Mouse (Mus musculus): ENCODE measurements around the gene Ugt1a8. TPM values are rescaled to one million over a fixed set of nuclear protein-coding genes. Genes with fewer than 3 reads are reported as not detected.

Gene Ugt1a8
- total RNA-seq, 2 experiments from 2014 or later = not detected

DNA sequence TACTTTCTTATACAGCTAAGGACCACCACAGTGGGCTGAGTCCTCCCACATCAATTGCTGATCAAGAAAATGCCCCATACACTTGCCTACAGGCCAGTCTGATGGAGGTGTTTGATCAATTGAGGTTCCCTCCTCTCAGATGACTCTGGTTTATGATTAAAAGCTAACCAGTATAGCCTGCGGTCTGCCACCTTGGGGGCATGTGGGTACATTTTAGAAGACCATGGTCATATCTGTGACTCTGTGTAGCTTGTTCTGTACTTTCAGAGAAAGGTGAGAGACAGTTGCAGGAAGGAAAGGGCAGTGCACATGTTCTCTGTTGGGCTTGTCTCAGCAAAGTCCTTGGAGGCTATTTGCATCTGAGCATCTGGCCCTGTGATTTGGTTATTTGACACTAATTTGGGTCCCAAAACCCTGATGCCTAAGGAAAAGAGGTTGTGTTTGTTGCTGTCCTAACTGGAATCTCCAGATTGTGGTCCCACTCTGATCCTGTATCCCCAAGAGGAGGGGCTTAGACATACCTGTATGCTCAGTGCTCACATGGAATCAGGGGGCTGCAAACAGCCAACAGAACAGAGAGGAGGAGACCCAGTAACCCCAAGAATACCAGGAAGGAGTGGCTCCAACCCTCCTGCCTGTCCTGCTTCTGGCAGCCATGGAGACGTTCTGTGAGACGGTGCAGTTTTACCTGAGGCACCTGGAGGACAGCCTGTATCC lies 145.2 kb downstream of the Ugt1a8 start:
- intact Hi-C loops (cut with DNase I) = no loop called here
- DNase-seq = no peak

DNA sequence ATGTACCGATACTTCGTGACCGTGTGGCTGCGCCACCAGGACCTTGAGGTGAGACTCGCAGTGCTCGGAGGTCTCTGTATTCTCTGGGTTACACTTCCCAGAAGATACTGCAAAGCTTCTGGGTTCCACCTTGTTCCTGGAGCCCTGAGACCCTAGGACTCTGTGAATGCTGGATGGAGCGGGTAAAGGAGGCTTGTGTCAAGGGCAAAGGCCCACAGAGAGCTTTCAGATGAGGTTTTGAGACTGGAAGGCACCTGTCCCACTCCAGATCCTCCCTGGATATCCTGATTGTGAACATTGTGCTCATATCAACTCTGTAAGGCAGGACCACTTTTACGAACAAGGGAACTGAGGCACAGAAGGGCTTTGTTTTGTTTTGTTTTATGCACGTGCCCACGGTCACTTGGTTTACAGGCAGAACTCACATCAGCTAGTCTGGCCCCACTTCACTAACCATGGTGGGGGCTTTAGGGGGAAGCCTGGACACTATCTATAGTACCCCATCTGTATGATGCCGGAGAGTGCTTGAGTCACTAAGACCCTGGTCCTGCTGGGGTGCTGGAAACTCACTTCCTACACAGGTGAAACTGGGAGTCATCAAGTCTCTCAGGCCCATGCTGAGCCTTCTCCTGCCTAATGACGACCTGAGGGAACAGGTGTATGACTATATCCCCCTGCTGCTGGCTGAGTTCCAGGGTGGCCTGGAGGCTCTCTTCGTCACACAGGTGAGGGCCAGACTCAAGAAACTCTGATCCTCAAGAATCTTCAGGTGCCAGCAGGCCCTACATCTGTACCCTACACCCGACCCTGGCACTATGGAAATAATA lies 146.0 kb downstream of the Ugt1a8 start:
- intact Hi-C loops (cut with DNase I) = no loop called here
- no peak for DNase-seq

DNA sequence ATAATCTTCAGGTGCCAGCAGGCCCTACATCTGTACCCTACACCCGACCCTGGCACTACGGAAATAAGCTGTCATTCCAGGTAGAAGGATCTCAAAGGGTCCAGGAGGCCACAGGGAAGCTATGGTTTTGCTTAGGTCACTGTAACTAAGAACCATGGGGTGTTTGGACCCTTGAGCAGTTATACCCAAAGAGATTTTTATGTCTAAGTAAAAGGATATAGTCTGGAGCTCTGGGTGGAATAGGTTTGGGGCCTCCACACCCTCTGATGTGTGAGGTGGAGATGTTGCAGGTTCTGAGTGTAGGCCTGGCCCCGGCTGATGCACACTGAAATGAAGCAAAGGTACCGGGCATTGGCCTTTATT lies 146.6 kb downstream of the Ugt1a8 start:
- intact Hi-C loops (cut with DNase I) = no loop called here
- no peak for DNase-seq

DNA sequence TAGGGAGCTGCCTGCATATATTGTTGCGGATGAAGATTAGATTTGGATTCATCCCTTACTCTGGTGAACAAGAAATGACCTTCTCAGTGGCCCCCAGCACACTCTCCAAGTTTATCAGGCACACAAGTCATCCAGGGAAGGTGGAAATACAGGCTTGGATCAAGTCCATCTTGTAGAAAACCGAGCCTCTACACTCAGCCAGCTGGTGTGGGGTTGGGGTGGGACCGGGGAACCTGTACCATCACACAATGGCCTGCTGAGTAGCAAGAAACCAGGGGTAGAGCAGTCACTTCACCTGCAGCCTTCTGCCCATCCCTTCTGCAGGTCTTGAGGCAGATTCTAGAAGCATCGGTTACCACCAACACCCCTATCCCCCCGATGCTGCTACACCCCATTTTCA lies 147.0 kb downstream of the Ugt1a8 start:
- DNase-seq = no peak
- intact Hi-C loops (cut with DNase I) = no loop called here

DNA sequence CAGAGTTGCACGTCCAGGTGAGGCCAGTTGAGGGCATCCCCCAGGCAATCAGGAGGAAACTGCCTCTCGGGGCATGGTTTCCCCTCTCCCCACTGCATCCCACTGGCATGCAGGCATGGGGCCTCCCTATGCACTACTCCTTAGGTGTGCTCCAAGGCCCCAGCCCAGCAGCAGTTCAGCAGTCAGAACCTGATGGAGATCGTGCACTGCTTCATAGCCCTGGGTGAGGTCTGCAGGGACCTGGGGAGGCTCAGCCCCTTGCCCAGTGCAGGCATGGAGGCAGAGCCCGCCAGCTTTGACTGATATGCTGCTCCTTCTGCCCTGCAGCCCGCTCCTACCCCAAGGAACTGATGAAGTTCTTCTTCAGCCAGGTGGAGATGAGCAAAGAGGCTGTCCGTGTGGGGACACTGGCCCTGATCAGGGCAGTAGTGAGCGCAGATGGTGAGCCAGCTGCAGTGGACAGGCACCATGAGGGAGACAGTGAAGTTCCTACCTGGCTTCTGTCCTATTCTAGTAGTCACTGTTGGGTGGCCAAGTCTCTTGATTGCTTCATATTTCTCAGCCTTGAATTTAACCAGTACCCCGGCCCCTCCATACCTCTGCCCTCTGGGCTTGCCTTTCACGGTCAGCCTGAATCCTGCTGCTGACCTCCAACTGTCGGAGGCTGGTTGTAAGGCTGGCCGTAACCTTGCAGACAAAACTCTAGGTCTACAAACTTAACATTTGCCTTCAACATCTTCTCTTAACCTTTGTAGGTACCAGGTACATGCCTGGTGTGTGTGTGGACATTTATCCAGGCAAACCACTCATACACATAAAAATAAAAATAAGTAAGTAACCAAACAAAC lies 147.7 kb downstream of the Ugt1a8 start:
- intact Hi-C loops (cut with DNase I) = no loop called here

DNA sequence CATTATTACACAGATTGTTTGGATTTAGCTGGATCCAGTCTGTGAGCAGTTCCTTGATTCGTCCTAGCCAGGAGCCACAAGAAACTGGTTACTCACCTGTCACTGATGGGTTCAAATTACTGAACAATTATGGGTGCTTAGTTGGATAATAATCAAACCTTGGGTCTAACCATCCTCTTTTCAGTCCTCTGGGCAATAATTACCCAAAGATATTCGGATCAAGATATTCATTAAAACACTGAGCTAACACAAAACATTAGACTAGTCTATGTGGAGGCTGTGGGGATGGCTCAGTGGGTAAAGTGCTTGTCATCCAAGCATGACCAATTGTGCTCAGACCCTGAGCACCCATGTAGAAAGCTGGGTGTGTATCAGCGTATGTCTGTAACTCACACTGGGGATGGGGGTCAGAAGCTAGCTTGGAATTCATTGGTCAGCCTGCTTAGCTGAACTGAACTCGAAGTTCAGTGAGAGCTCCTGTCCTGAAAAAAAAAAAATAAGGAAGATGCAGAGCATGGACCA lies 148.3 kb downstream of the Ugt1a8 start:
- intact Hi-C loops (cut with DNase I) = no loop called here
- DNase-seq = no peak

More for the DNA sequence above, 147.7 kb downstream of the Ugt1a8 start:
- DNase-seq = no peak

DNA sequence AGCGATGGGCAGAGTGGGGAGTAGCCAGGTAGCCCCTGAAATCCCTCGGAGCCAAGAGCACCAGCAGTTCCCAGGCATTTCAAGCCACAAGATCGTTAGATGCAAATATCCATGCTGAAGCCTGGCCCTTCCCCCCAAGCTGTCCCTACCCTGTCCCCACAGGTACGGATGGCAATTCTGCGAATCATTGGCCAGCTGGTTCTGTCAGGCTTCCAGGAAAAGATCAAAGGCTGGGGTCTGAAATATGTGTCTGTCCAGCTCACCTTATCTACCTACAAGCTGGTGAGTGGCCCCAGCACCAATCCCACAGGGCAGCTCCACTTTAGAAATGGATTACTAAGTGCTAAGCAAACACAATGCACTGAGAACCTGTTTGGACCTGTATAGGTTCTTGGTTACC lies 149.7 kb downstream of the Ugt1a8 start:
- no peak for DNase-seq
- intact Hi-C loops (cut with DNase I) = no loop called here

DNA sequence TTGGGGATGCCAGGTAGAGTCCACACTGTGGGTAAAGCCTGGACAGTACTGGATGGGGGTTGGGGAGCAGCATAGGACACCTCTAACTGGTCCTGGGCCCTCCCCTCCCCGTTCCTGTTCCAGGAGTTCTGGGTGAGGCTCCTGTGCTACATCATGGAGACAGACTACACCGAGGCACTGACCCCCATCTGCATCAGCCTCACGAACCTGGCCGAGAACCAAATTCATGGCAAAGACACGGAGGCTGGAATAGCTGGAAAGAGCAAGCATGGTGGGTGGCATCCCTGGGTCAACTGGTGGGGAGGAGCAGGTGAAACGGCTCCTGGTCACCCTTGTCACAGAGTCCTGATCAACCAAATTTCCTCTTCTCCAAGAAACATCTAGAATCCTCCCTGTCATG lies 151.2 kb downstream of the Ugt1a8 start:
- intact Hi-C loops (cut with DNase I) = no loop called here
- DNase-seq = no peak

DNA sequence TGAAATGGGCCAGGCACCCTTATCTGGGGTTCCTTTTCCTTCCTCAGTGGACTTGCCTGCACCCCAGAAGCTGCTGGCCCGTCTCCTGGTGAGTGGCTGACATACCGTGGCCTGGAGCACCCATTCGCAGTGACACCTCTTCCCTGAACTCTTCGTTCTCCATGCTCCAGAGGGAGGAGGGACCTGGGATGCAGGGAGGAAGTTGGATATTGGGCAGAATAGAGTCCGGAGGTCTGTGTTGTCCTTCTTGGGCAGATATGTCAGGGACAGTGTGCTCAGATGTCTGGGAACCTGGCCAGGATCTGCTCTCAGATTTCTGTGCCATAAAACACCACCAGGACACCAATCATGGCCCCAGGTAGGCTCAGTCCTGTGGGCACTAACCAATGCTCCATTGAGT lies 152.5 kb downstream of the Ugt1a8 start:
- intact Hi-C loops (cut with DNase I) = no loop called here
- DNase-seq = no peak

DNA sequence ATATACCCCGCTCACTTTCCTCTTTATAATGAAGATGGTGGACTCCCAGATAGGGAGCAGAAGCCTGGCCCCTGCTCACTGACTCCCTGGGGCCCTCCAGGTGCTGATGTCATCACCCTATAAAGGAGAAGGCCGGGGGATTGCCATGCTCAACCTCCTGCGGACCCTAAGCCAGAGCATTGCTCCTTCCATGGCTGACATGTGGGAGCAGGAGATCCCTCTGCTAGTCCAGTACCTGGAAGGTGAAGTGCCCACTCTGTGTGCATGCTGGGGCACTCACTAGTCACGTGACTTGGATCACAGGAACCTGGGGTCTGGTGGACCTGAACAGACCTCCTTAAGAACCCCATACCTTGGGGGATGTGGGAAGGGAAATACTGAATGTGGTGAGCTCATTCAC lies 153.0 kb downstream of the Ugt1a8 start:
- intact Hi-C loops (cut with DNase I) = no loop called here
- DNase-seq = no peak

DNA sequence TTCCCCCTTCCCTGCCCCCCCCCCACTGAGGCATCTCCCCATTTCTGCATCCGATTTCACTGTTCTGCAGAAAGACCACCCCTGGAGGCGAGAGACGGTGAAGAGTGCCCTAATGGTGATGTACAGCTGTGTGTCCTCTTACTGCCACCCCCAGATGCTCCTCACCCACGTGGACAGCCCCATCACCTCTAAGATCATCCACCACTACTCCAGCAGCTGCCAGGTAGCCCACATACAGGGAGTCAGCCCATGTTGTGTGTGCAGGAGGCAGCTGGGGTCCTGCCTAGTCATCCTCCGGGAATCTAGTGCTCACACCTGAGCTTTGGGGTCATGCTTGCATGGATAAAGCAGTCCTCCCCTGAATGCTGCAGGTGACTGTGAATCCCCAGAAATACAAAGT lies 156.2 kb downstream of the Ugt1a8 start:
- no peak for DNase-seq
- intact Hi-C loops (cut with DNase I) = no loop called here

DNA sequence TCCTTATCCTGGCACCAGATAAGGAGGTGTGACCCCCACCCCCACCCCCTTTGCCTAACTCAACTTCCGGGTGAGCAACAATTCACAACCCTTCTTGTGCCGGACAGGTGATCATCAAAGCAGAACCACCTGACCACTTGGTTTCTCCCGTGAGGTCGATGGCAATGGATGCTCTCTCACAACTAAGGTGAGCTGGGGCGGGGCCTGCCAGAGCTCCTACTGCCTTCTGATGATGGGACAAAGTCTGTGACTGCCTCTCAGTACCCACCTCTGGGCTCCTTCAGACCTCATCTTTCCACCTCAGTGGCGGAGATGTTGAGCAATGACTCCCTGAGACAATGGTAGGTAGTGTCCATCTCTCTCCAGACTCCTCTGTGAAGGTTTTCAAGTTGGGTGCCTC lies 158.3 kb downstream of the Ugt1a8 start:
- no peak for DNase-seq
- intact Hi-C loops (cut with DNase I) = no loop called here

DNA sequence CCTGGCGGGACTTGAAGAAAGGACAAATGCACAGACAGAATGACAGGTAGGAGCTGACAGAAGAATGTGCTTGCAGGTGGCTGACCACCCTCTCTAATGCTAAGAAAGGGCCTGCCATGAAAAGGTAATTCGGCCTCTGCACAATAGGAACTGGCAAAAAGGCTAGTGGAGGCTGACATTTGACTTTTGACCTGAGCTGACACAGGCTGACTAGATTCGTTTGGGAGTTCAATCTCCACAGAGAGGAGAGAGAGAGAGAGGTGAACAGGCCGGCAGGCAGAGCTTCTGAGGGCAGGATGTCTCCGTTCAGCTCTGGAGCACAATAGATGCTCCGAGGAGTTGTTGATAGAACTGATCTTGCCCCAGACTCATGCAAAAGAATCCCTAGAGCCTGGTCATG lies 158.8 kb downstream of the Ugt1a8 start:
- no peak for DNase-seq
- intact Hi-C loops (cut with DNase I) = no loop called here

DNA sequence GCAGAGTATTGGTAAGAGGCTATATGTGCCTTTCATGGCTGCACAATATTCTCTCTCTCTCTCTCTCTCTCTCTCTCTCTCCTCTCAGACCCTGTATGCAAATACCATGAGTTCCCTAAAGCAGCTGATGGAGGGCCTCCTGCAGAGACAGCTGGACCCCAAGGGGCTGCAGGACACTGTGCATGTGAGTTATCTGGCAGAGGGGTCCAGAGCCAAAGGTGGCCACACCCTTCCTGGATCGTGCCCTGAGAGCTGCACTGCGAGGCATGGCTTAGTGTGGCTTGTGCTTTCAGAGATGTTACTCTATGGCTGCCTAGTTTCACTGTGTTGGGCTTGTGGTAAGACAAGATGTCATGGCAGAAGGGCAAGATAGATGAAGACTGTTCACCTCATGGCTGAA lies 160.0 kb downstream of the Ugt1a8 start:
- DNase-seq = no peak
- intact Hi-C loops (cut with DNase I) = no loop called here

DNA sequence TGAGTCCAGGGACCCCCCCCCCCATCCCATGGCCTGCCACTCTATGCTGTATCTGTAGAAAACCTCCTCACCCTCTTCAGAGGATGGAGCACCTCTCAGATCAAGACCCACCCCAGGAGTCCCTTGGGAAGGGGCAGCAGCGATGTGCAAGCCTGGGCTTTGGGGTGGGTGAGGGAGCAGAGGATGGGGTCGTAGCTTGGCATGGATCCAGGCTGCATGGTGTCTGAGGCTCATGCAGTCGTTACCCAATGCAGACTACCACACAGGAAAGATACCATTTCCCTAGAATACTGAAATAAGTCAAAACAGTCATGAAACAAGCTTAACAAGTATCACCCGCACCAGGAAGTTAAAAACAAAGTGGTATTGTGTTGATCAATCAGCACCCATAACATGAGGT lies 161.0 kb downstream of the Ugt1a8 start:
- intact Hi-C loops (cut with DNase I) = no loop called here
- no peak for DNase-seq

DNA sequence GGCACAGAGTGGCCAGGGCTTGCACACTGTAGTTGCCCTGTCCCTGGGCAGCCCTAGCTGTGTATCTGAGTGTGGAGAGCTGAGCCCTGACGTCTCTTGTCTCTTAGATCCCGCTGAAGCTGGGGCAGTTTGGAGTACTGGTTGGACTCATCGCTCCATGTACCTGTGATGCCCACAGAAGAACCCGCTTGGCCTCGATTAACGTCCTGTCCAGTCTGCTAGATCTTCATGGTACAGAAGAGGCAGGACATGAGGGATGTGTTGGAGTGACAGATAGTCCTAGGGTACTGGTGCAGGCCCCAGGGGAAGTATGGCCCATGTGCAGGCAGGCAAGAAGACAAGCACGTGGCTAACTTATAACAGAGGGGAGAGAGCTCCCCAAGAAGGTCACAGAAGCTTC lies 162.0 kb downstream of the Ugt1a8 start:
- intact Hi-C loops (cut with DNase I) = no loop called here
- DNase-seq = no peak

DNA sequence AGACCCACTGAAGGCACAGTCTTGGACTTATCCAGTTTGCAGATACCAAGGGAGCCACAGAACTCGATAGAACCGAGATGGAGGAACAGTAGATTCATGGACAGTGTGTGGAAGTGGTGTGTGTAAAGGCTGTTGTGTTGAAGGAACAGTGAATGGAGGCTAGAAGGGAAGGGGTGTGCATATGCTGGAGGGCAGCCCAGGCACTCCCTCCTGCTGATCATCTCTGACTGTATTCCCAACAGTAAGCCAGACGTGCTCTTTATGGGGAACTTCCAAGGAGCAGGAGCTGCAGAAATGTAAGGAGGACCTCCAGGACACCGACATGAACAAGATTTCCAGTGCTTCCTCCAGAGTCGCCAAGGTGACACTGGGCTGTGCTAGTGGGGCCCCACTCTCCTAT lies 162.4 kb downstream of the Ugt1a8 start:
- no peak for DNase-seq
- intact Hi-C loops (cut with DNase I) = no loop called here

DNA sequence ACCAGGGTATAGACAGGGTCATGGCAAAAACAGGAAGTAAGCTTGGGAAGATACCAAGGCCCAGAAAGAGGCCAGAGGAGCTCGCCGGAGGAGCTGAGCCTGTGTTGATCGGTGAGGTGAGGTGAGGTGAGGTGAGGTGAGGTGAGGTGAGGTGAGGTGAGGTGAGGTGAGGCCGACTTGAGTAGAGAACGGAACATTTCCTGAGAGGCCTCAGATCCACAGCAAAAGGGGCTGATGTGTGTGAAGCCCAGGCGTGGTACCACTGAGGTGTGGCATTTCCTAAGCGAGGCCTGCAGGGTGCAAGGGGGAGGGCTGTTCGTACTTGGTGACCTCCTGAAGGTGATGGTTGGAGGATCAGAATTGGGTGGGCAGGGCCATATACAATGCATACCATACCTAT lies 165.5 kb downstream of the Ugt1a8 start:
- intact Hi-C loops (cut with DNase I) = no loop called here
- no peak for DNase-seq

DNA sequence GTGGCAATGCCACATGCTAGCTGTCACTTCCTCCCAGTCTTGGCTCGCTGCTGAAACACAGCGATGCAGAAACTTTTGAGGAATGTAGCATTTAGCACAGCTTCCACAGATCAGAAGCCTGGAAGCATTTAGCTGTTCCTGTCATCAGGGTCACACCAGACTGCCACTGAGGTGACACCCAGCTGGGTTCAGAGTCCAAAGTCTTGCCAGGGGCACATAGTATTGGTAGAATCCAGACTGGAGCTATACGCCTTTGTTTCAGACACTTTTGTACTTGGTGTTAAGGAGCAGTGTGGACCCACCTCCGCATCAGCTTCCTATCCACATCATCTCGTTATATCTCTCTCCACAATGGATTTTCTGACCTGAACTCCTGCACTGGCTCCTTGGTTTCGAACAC lies 165.9 kb downstream of the Ugt1a8 start:
- intact Hi-C loops (cut with DNase I) = no loop called here
- no peak for DNase-seq

DNA sequence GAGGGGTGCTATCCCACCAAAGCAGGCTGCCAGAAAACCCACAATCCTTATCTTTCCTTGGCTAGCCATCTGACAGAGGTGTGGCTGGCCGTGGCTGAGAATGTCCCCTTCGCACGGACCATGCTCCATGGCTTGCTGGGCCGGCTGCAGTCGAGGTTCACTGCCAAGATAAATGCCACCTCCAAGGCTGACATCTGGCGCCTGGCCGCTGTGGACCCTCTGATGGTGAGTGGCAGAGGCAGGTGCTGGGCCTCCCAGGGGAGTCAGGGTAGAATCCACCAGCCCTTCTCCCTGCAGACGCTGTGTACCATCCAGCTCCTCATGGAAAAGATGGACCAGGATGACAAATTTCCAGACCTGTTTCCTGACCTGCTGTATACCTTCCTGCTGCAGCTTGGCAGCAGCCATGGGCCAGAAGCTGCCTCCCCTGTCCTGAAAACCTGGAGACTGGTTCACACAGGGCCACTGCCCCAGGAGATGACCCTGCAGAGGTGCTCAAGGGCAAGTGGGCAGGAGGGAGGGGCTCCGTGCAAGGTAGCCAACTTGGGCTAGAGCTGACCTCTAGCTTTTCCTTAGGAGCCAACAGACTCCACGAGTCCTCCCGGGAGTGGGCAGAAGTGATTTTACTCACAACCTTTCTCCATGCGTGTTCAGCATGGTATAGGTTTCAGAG lies 167.3 kb downstream of the Ugt1a8 start:
- intact Hi-C loops (cut with DNase I) = no loop called here
- no peak for DNase-seq

DNA sequence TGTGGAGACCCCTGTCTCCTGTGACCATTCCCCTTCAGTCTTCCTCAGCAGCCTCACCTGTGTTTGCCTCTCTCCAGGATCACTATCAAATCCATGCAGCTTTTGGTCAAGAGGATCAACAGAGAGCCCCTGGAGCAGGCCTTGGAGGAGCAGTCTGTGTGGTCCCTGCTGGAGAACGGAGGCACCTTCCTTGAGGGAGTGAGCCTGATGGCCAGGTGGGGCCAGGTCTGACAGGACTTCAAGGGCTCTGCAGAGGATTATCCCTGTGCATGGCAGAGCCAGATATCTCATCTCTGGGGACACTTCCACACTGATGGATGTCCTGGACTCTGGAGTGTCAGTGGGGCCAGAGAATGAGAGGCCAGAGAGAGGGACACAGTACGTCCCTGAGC lies 167.8 kb downstream of the Ugt1a8 start:
- intact Hi-C loops (cut with DNase I) = no loop called here
- no peak for DNase-seq

Data from heart, postnatal 10 days (tissue).